21 mouse cellular contexts compared by ENCODE assay signal in genomic region chr8:57923556-57923955, GRCm38 (mm10).
A peak's percentile ranks its signal among the peaks of the same experiment; 100 is the strongest.
DNase-seq lines count a peak whose midpoint lies in the region; ATAC-seq lines count a peak whose summit lies in the region.
"Had no signal": no experiment of that assay in that cellular context is flagged by ENCODE, and none has a peak within 500 bp of the region (broad histone marks: within the 10 kb centered on the region; RNA-seq: fewer than 3 reads in every experiment).

No protein-coding gene starts in this region.

- no peak overlapping the region for H3K9ac ChIP-seq in hindbrain, embryonic 11.5 days (ENCODE audit: low read depth, low read length)
- no peak overlapping the region for H3K9ac ChIP-seq in hindbrain, embryonic 14.5 days
- no peak overlapping the region for H3K9ac ChIP-seq in forebrain, embryonic 15.5 days (replicated peaks)
- no peak overlapping the region for H3K9ac ChIP-seq in heart, embryonic 12.5 days
- H3K9ac ChIP-seq: embryonic facial prominence, embryonic 15.5 days; limb, embryonic 15.5 days; liver, embryonic 15.5 days had no signal

- H3K36me3 ChIP-seq in hindbrain, embryonic 11.5 days (ENCODE audit: control insufficient read depth, insufficient read depth, low read length): no peaks in the 10 kb centered on the region
- no peaks in the 10 kb centered on the region for H3K36me3 ChIP-seq in hindbrain, embryonic 14.5 days (replicated peaks; ENCODE audit: control insufficient read depth, insufficient read depth)
- H3K36me3 ChIP-seq in forebrain, embryonic 15.5 days: no peaks in the 10 kb centered on the region
- H3K36me3 ChIP-seq in heart, embryonic 12.5 days: no peaks in the 10 kb centered on the region
- H3K36me3 ChIP-seq: embryonic facial prominence, embryonic 15.5 days; limb, embryonic 15.5 days; liver, embryonic 15.5 days had no signal

- peak overlapping the region; percentile 58 for H3K27ac ChIP-seq in hindbrain, embryonic 11.5 days (ENCODE audit: low read depth, low read length)
- no peak overlapping the region for H3K27ac ChIP-seq in hindbrain, embryonic 14.5 days
- H3K27ac ChIP-seq in forebrain, embryonic 15.5 days (replicated peaks): no peak overlapping the region
- H3K27ac ChIP-seq in heart, embryonic 12.5 days (ENCODE audit: poor library complexity, severe bottlenecking): no peak overlapping the region
- H3K27ac ChIP-seq: embryonic facial prominence, embryonic 15.5 days; limb, embryonic 15.5 days; liver, embryonic 15.5 days had no signal

- H3K27me3 ChIP-seq in hindbrain, embryonic 11.5 days (ENCODE audit: control insufficient read depth, insufficient read depth, low read length): no peaks in the 10 kb centered on the region
- no peaks in the 10 kb centered on the region for H3K27me3 ChIP-seq in hindbrain, embryonic 14.5 days (ENCODE audit: control insufficient read depth, insufficient read depth, low read length)
- H3K27me3 ChIP-seq in forebrain, embryonic 15.5 days: no peaks in the 10 kb centered on the region
- H3K27me3 ChIP-seq in heart, embryonic 12.5 days (replicated peaks): no peaks in the 10 kb centered on the region
- H3K27me3 ChIP-seq: CH12.LX; embryonic facial prominence, embryonic 15.5 days; limb, embryonic 15.5 days; liver, embryonic 15.5 days had no signal

- peak; percentile 72 for ATAC-seq in hindbrain, embryonic 11.5 days (ENCODE audit: low FRiP score)
- no peak for ATAC-seq in hindbrain, embryonic 14.5 days (ENCODE audit: low FRiP score)
- peak; percentile 23; the same call in 1 of the 2 replicates for ATAC-seq in forebrain, embryonic 15.5 days (replicated peaks)
- no peak for ATAC-seq in heart, embryonic 12.5 days (ENCODE audit: insufficient number of reproducible peaks, low FRiP score)
- ATAC-seq: lung, postnatal 0 days had no signal

- 35% methylated on average over 6 of the region's 6 CpGs for WGBS in hindbrain, embryonic 11.5 days
- WGBS in hindbrain, embryonic 14.5 days: 15% methylated on average over 6 of the region's 6 CpGs
- 24% methylated on average over 6 of the region's 6 CpGs for WGBS in forebrain, embryonic 15.5 days
- 78% methylated on average over 6 of the region's 6 CpGs for whole genome bisulfite sequencing in heart, embryonic 12.5 days

- intact Hi-C loops in gastrocnemius, postnatal 14 days (cut with DNase I; ENCODE audit: low total_unique reads): no loop called here

- no peak overlapping the region for H3K4me2 ChIP-seq in hindbrain, embryonic 11.5 days (replicated peaks; ENCODE audit: low read depth, low read length)
- no peak overlapping the region for H3K4me2 ChIP-seq in hindbrain, embryonic 14.5 days (replicated peaks)
- H3K4me2 ChIP-seq in forebrain, embryonic 15.5 days (replicated peaks): no peak overlapping the region
- H3K4me2 ChIP-seq in heart, embryonic 12.5 days: no peak overlapping the region
- H3K4me2 ChIP-seq: embryonic facial prominence, embryonic 15.5 days; heart, embryonic 11.5 days; limb, embryonic 15.5 days; liver, embryonic 15.5 days had no signal

- H3K4me3 ChIP-seq in hindbrain, embryonic 11.5 days (ENCODE audit: low read depth, low read length): no peak overlapping the region
- no peak overlapping the region for H3K4me3 ChIP-seq in hindbrain, embryonic 14.5 days (replicated peaks; ENCODE audit: low read length)
- H3K4me3 ChIP-seq in forebrain, embryonic 15.5 days: no peak overlapping the region
- no peak overlapping the region for H3K4me3 ChIP-seq in heart, embryonic 12.5 days
- H3K4me3 ChIP-seq: embryonic facial prominence, embryonic 15.5 days; limb, embryonic 15.5 days; liver, embryonic 15.5 days; myocyte had no signal

- DNase-seq in hindbrain, embryonic 11.5 days (ENCODE audit: low spot score): peak; percentile 41
- DNase-seq in hindbrain, embryonic 14.5 days (ENCODE audit: low spot score): no peak
- peak; percentile 47 for DNase-seq in retina, postnatal 1 day
- DNase-seq in retina, embryonic 14.5 days (ENCODE audit: low spot score): no peak
- no peak for DNase-seq in gastrocnemius, postnatal 14 days
- DNase-seq in kidney, adult 11 months: no peak
- DNase-seq: adrenal gland, postnatal 36 days; cerebellum, adult 8-10 months; heart, postnatal 14 days; kidney, adult 9 months; kidney, postnatal 25 days; thymus, postnatal 14 days had no signal

- no peaks in the 10 kb centered on the region; the same call in 1 of the 2 replicates for H3K4me1 ChIP-seq in hindbrain, embryonic 11.5 days (replicated peaks; ENCODE audit: control insufficient read depth, insufficient read depth, low read length)
- peaks cover 27% of the 10 kb centered on the region for H3K4me1 ChIP-seq in hindbrain, embryonic 14.5 days (replicated peaks; ENCODE audit: control insufficient read depth, insufficient read depth, low read length)
- H3K4me1 ChIP-seq in forebrain, embryonic 15.5 days: peaks cover 21% of the 10 kb centered on the region
- H3K4me1 ChIP-seq in heart, embryonic 12.5 days (replicated peaks): no peaks in the 10 kb centered on the region
- H3K4me1 ChIP-seq: embryonic facial prominence, embryonic 15.5 days; limb, embryonic 15.5 days; liver, embryonic 15.5 days had no signal

- no peaks in the 10 kb centered on the region for H3K9me3 ChIP-seq in hindbrain, embryonic 11.5 days (ENCODE audit: control insufficient read depth, low read length)
- H3K9me3 ChIP-seq in hindbrain, embryonic 14.5 days (ENCODE audit: control insufficient read depth, low read length): no peaks in the 10 kb centered on the region
- no peaks in the 10 kb centered on the region for H3K9me3 ChIP-seq in forebrain, embryonic 15.5 days
- no peaks in the 10 kb centered on the region for H3K9me3 ChIP-seq in heart, embryonic 12.5 days (replicated peaks)
- H3K9me3 ChIP-seq: embryonic facial prominence, embryonic 15.5 days; limb, embryonic 15.5 days; liver, embryonic 15.5 days had no signal

Comparison
In these comparisons a context has a peak if more than half of its experiments do, and no peak if none do; other contexts are left out.
1. ATAC-seq: peak in hindbrain, embryonic 11.5 days (single experiment) and forebrain, embryonic 15.5 days (single experiment); none in hindbrain, embryonic 14.5 days (single experiment) and heart, embryonic 12.5 days (single experiment).
2. DNase-seq: peak in hindbrain, embryonic 11.5 days (single experiment) and retina, postnatal 1 day (single experiment); none in hindbrain, embryonic 14.5 days (single experiment), retina, embryonic 14.5 days (single experiment), gastrocnemius, postnatal 14 days (single experiment) and kidney, adult 11 months (single experiment).